Mouse (Mus musculus): Measurements from ENCODE around the gene Ppcdc. TPM values are rescaled to one million over a fixed set of nuclear protein-coding genes. Genes with fewer than 3 reads are reported as not detected.

Ppcdc gene
- total RNA-seq, 1 experiment: 41.7 TPM

GRCm38 (mm10) chr9:57467896-57468549 lies 28.1 kb upstream of the Ppcdc start, which contains the start of gene Scamp5:
Scamp5 (minus strand) TSS chr9:57468060.
- H3K27ac ChIP-seq (ENCODE audit: insufficient read depth, low read depth, low read length, poor library complexity, severe bottlenecking): peak within 1 kb of the TSS; percentile 22; the same call in 1 of the 2 replicates
- in situ Hi-C loops (cut with MboI; ENCODE audit: low sequenced_read_pairs in 2 of 2, unreplicated experiment in 2 of 2): no loop called here
- H3K36me3 ChIP-seq (ENCODE audit: control insufficient read depth, insufficient read depth, low read length, poor library complexity, severe bottlenecking): peaks cover 4% of the 10 kb centered on the region; the same call in 1 of the 2 replicates
- H3K9ac ChIP-seq (ENCODE audit: insufficient read depth, low read depth, low read length, poor library complexity, severe bottlenecking): peak within 1 kb of the TSS; percentile 91
- H3K4me1 ChIP-seq (ENCODE audit: control insufficient read depth in 2 of 2, insufficient read depth in 2 of 2, low read length in 2 of 2, poor library complexity in 1 of 2): peaks cover 0 to 9% of the 10 kb centered on the region in 2 experiments; a peak in 2 of 4 replicates
- no peak for TF ChIP-seq ZC3H11A (IDR thresholded peaks at IDR 0.05; ENCODE audit: borderline replicate concordance, low read depth, low read length)
- TF ChIP-seq HCFC1 (IDR thresholded peaks at IDR 0.05; ENCODE audit: borderline replicate concordance, insufficient read depth, low read length): peak; percentile 17; the same call in 1 of the 2 replicates
- TF ChIP-seq ZNF384 (IDR thresholded peaks at IDR 0.05; ENCODE audit: low read depth, low read length): no peak
- TF ChIP-seq MAFK (IDR thresholded peaks at IDR 0.05; ENCODE audit: insufficient read depth, low read depth, low read length): no peak
- peak; percentile 99 for TF ChIP-seq CHD2 (IDR thresholded peaks at IDR 0.05; ENCODE audit: low read depth, low read length)
- DNase-seq (ENCODE audit: low read depth, low spot score): peak; percentile 93
- H3K4me3 ChIP-seq (ENCODE audit: insufficient read depth in 1 of 2, low read depth in 1 of 2, low read length in 2 of 2, poor library complexity in 1 of 2, severe bottlenecking in 1 of 2): peak within 1 kb of the TSS; percentile 72 to 95
- no peaks in the 10 kb centered on the region for H3K9me3 ChIP-seq (ENCODE audit: control insufficient read depth, insufficient read depth, low read depth, low read length)

DNA sequence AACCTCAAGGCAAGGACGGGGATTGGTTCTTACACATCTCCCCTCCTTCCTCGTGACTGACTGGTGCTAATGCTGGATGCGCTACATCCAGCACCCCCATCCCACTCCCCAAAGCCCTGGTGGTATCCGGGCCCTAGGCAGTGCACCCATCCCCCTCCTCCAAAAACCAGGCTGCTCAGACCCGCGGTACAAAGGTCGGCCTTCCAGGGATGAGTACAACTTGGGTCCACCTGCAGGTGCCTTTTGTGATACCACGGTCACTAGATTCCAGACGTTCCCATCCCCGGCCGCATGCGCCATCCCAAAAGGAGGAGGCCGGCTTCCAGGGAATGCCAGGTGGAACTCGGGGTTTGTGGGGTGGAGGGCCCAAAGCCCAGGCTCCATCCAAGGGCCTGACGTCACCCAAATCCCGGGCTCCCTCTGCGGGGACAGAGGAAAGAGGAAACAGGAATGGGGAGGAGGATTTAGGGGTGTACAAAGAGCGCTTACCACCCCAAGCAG lies 27.4 kb upstream of the Ppcdc start:
- Histone ChIP-seq H3K36me3 (ENCODE audit: control insufficient read depth, insufficient read depth, low read length, poor library complexity, severe bottlenecking) (peaks cover 4% of the 10 kb centered on the region; the same call in 1 of the 2 replicates), H3K4me1 (ENCODE audit: control insufficient read depth in 2 of 2, insufficient read depth in 2 of 2, low read length in 2 of 2, poor library complexity in 1 of 2) (peaks cover 0 to 12% of the 10 kb centered on the region in 2 experiments; a peak in 3 of 4 replicates), H3K9ac (ENCODE audit: insufficient read depth, low read depth, low read length, poor library complexity, severe bottlenecking) (peak overlapping the region; percentile 91), H3K4me3 (ENCODE audit: insufficient read depth in 1 of 2, low read depth in 1 of 2, low read length in 2 of 2, poor library complexity in 1 of 2, severe bottlenecking in 1 of 2) (peak overlapping the region; percentile 72 to 95), H3K27ac (ENCODE audit: insufficient read depth, low read depth, low read length, poor library complexity, severe bottlenecking) (peak overlapping the region; percentile 22; the same call in 1 of the 2 replicates), H3K9me3 (ENCODE audit: control insufficient read depth, insufficient read depth, low read depth, low read length) (no peaks in the 10 kb centered on the region)
- in situ Hi-C loops (cut with MboI; ENCODE audit: low sequenced_read_pairs in 2 of 2, unreplicated experiment in 2 of 2): no loop called here
- TF ChIP-seq ZC3H11A (IDR thresholded peaks at IDR 0.05; ENCODE audit: borderline replicate concordance, low read depth, low read length): no peak
- TF ChIP-seq MAFK (IDR thresholded peaks at IDR 0.05; ENCODE audit: insufficient read depth, low read depth, low read length): no peak
- no peak for TF ChIP-seq CHD2 (IDR thresholded peaks at IDR 0.05; ENCODE audit: low read depth, low read length)
- no peak for TF ChIP-seq ZNF384 (IDR thresholded peaks at IDR 0.05; ENCODE audit: low read depth, low read length)
- TF ChIP-seq HCFC1 (IDR thresholded peaks at IDR 0.05; ENCODE audit: borderline replicate concordance, insufficient read depth, low read length): no peak
- DNase-seq (ENCODE audit: low read depth, low spot score): peak; percentile 20

DNA sequence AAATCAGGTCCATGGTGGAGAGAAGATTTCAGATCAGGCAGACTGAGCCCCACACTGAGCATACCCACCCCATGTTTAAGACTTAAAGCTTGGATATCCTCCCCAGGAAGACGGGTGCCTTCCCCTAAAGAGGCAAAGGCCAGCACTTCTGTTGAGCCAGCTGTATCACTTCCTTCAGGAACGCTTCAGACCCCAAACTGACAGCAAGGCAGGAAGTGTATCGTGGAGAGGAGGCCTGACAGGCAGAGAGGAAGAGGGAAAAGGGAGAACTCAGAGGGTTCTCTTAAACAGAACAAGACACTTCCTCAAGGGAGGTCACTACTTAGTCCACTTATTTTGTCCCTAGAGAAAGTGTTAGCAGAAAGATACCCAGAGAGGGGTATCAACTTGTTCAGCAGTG lies 26.2 kb upstream of the Ppcdc start:
- Histone ChIP-seq H3K9me3 (ENCODE audit: control insufficient read depth, insufficient read depth, low read depth, low read length) (no peaks in the 10 kb centered on the region), H3K4me1 (ENCODE audit: control insufficient read depth in 2 of 2, insufficient read depth in 2 of 2, low read length in 2 of 2, poor library complexity in 1 of 2) (peaks cover 0 to 12% of the 10 kb centered on the region in 2 experiments; a peak in 3 of 4 replicates), H3K36me3 (ENCODE audit: control insufficient read depth, insufficient read depth, low read length, poor library complexity, severe bottlenecking) (peaks cover 4% of the 10 kb centered on the region; the same call in 1 of the 2 replicates), H3K9ac (ENCODE audit: insufficient read depth, low read depth, low read length, poor library complexity, severe bottlenecking) (no peak overlapping the region), H3K27ac (ENCODE audit: insufficient read depth, low read depth, low read length, poor library complexity, severe bottlenecking) (no peak overlapping the region), H3K4me3 (ENCODE audit: insufficient read depth in 1 of 2, low read depth in 1 of 2, low read length in 2 of 2, poor library complexity in 1 of 2, severe bottlenecking in 1 of 2) (no peak overlapping the region)
- no peak for DNase-seq (ENCODE audit: low read depth, low spot score)
- in situ Hi-C loops (cut with MboI; ENCODE audit: low sequenced_read_pairs in 2 of 2, unreplicated experiment in 2 of 2): no loop called here
- no peak for TF ChIP-seq HCFC1 (IDR thresholded peaks at IDR 0.05; ENCODE audit: borderline replicate concordance, insufficient read depth, low read length)
- no peak for TF ChIP-seq ZNF384 (IDR thresholded peaks at IDR 0.05; ENCODE audit: low read depth, low read length)
- no peak for TF ChIP-seq CHD2 (IDR thresholded peaks at IDR 0.05; ENCODE audit: low read depth, low read length)
- TF ChIP-seq ZC3H11A (IDR thresholded peaks at IDR 0.05; ENCODE audit: borderline replicate concordance, low read depth, low read length): no peak
- no peak for TF ChIP-seq MAFK (IDR thresholded peaks at IDR 0.05; ENCODE audit: insufficient read depth, low read depth, low read length)

DNA sequence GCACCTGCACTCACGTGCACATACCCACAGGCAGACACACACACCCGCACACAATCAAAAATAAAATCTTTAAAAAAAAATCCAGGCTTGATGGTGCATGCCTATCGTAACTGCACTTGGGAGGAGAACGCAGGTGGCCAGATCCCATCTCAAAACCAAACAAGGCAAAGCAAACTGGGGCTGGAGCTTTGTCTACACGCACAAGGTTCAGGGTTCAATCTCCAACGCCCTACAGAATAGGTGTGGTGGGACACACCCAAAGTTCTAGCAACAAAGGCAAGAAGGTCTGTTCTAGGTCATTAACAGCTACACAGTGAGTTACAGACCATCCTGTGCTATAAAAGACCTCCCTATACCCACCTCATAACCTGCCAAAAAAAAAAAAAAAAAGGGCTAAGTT lies 22.9 kb upstream of the Ppcdc start:
- Histone ChIP-seq H3K9me3 (ENCODE audit: control insufficient read depth, insufficient read depth, low read depth, low read length) (no peaks in the 10 kb centered on the region), H3K9ac (ENCODE audit: insufficient read depth, low read depth, low read length, poor library complexity, severe bottlenecking) (no peak overlapping the region), H3K27ac (ENCODE audit: insufficient read depth, low read depth, low read length, poor library complexity, severe bottlenecking) (peak overlapping the region; percentile 45), H3K4me1 (ENCODE audit: control insufficient read depth in 2 of 2, insufficient read depth in 2 of 2, low read length in 2 of 2, poor library complexity in 1 of 2) (peaks cover 0 to 12% of the 10 kb centered on the region in 2 experiments; a peak in 3 of 4 replicates), H3K36me3 (ENCODE audit: control insufficient read depth, insufficient read depth, low read length, poor library complexity, severe bottlenecking) (peaks cover 4% of the 10 kb centered on the region; the same call in 1 of the 2 replicates), H3K4me3 (ENCODE audit: insufficient read depth in 1 of 2, low read depth in 1 of 2, low read length in 2 of 2, poor library complexity in 1 of 2, severe bottlenecking in 1 of 2) (no peak overlapping the region)
- peak; percentile 43 for DNase-seq (ENCODE audit: low read depth, low spot score)
- TF ChIP-seq HCFC1 (IDR thresholded peaks at IDR 0.05; ENCODE audit: borderline replicate concordance, insufficient read depth, low read length): no peak
- TF ChIP-seq ZC3H11A (IDR thresholded peaks at IDR 0.05; ENCODE audit: borderline replicate concordance, low read depth, low read length): no peak
- TF ChIP-seq ZNF384 (IDR thresholded peaks at IDR 0.05; ENCODE audit: low read depth, low read length): peak; percentile 60; the same call in 1 of the 2 replicates
- in situ Hi-C loops (cut with MboI; ENCODE audit: low sequenced_read_pairs in 2 of 2, unreplicated experiment in 2 of 2): no loop called here

All from ES-E14 (cell line).